Mouse (Mus musculus) frontal cortex, postnatal 14 days (tissue): ENCODE results near the gene Tacc2.
"Not testable (repeated sequence)": the region's sequence is repeated elsewhere in the genome, so short reads cannot be mapped to it uniquely, and the experiment has no call there.

Experiments
- DNase-seq, 2 experiments: peaks; one replicate each; pipeline ENCODE4 v3.0.0; 2022; ENCODE audit warnings: low spot score in 2 of 2

Gene Tacc2

DNA sequence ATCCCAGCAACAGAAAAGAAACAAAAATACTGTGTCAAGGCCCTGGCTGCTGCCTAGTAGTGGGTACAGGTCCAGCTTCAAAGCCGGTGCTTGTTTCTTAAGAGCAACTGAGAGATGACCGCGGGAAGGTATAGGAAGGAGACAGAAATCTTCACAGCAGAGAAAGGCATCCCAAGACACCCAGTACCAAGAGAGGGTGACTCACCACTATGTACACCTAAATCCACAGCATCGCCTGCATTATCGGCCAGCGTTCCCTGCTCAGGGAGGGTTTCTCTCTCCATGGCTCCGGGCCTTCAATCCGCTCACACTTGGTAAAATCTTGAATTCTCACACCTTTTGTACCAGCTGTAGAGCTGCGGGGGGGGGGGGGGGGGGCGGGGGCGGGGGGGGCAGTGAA, 4.4 kb upstream of the Tacc2 start, which contains the start of gene Nsmce4a:
Nsmce4a (minus strand) TSS at position 298 of the 400 bp plus-strand sequence.
- no peak for DNase-seq

DNA sequence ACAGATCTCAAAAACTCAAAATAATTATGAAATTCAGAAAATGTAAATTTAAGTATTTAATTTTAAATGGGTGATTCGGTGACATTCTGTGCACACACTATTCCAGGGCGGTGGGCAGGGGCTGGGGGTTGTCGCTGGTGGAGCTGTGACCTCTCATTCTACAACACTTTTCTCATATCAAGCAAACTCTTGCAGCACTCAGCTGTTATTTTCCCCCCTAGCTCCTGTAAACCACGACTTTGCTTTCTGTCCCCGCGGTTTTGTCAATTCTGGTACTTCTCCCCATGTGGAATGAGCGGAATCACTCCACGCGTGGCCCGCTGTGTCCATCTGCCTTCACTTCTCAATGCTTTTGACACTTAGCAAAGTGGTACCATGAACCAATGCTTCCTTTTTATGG, 3.5 kb upstream of the Tacc2 start:
- DNase-seq, result no peak

DNA sequence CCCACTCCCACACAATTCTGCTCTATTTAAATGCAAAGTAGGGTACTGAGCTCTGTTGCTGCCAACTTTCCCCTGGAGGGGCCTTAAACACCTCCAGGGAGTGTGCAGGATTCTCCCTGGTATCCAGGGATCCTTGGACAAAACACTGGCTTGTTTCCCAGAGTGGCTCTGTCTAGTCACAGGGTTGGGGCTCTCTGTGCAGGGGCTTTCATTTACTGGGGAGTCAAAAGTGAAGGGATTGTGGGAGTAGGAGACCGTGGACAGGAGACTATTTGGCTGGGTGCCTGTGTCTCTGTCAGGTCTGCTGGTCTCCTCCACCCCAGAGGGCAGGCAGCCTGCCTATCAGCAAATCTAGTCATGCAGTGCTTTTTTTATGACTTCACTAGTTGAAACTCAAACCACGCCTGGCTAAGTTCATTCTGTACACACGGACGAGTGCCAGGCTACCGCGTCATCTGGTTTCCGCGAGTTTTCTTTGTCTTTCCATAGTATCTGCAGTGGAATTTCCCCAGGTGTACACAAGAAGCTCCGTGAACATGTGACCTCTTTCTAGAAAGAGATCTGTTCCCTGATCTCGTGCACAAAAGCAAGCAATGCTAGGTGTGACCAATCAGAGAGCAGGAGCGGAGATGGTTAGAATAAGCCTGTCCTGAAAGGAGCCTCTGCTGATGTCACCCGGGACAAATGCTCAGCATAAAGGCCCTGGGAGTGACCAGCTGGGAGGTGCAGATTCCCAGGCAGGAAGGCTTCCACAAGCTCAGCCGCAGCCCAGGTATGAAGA, 2.8 kb upstream of the Tacc2 start:
- DNase-seq, result no peak

DNA sequence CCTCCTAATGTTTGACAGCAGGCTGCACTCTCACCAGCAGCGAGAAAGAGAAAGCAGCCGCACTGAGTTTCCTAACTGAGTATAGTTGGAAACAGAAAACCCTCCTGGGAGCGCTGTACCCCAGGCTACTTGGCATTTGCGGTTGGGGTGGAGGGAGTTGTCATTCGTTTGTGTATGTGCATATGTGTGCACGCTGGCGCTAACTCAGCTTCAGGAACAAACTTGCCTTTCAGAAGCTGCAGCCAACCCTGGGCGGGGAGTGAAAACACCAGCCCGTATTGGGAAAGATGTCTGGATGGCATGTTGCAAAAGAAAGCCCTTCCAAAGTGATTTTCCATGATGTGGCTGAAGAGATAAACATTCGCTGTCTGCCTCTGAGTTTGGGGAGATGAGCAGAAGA, 257 bp upstream of the Tacc2 start:
- DNase-seq, result no peak

DNA sequence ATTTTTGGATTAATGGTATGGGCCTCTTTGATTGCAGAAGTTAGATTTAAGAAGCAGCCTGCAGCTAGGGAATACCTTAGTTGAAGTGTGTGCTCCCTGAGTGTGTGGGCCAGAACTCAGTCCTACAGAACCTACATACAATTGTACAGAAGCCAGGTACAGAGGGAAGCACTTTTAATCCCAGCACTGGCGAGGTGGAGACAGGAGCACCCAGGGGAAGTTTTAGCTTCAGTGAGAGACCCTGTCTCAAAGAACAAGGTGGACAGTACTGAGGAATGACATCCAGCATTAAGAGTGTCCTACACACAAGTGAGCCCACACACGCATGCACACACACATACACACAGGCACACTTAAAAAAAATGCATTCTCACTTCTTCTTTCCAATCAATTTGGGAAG, 828 bp downstream of the Tacc2 start:
- DNase-seq, result no peak

DNA sequence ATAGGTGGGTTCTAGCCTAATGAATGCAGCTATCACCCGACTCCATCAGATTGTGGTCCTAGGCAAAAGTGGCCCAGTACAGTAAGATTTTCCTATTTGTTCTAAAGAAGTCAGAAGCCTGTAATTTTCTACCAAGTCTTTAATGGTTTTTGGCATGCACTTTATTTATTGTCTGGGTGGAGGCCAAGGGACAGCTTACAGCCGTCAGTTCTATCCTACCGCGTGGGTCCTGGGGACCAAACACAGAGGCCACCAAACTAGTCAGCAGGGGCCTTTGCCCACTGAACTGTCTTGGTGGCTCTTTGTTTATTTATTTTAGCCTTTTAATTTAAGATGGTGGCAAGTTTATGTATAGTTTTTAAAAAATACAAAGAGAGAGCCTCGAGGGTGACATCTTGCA, 1.4 kb downstream of the Tacc2 start:
- DNase-seq, result no peak

DNA sequence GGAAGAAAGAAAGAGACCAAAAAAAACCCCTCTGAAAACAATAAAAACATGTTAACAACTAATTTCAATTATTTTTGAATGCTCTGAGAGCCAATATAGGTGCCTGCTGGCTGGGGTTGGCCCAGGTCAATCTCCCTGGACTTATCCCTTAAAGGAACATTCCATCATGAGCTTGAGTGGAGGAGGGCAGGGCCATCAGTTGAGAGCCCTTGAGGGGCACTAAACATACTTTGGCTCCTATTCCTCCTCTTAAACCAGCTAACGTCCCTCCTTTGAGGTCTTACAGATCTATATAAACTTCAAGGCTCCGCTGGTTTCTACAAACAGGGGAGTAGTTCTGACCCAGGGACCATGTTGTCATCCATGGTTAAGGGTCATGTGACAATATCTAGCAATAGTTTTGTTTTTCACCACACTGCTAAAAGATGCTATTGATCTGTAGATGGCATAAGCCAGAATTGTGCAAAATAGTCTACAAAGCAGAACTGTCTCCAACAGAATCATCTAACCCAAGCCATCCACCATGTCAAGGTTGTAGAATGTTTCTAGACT, 9.4 kb downstream of the Tacc2 start:
- DNase-seq, result no peak

DNA sequence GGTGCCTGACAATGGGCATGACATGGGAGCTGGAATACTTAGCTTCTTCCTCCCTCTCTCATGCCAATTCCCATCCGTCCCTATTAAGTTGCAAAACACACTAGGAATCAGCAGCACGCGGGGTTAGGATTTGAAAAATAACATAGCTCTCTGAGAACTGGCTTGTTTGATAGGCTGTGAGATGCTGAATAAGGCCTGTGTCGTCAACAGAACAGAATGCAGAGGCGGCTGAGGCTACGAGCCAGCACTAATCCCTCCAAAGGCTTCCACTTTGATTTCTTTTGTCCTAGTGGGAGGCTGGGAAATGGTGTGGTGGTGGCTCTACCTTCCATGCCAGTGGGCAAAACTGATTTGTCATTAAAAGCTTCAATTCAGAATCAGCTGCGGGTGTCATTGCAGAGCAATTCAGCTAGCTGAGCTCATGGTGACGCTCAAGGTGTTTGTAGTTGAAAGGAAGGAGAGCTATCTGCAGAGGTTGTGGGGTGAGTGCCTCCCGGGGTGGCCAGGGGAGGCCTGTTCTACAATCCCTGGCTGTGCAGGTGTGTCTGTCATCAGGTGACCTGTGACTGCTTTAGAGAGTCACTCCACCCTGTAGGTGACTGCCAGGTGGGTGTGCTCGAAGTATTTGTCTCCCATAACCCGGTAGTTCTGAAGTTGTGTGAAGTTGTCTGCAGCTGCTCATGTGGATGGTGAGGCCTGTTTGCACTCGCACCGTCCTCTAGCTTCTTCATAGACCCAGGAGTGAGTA, 13.0 kb downstream of the Tacc2 start:
- DNase-seq, result no peak

DNA sequence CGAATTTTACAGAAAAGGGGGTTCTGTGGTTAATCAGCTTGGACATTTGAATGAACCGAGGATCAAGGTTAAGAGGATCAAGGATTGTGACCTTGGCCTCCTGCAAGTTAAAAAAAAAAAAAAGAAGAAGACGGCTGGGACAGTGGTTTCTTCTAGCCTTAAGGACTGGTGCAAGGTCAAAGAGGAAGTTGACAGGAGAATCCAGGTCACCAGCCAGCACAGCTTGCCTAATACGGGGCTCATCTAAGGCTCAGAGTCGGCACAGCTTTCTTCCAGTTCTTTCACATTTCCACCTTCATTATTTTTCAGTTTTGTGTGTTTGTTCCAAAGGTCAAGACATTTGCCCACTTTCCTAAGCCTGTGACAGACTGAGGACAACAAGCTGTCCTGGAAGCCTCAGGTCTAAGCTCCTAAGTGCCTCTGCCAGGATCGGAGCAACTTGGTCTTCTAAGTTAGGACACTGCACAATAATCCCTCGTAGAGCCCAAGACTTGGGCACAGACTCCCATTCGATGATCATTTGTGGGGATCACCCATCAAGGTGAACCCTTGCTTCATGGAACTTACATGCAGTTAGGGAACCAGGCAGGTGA, 13.7 kb downstream of the Tacc2 start:
- DNase-seq, result no peak

DNA sequence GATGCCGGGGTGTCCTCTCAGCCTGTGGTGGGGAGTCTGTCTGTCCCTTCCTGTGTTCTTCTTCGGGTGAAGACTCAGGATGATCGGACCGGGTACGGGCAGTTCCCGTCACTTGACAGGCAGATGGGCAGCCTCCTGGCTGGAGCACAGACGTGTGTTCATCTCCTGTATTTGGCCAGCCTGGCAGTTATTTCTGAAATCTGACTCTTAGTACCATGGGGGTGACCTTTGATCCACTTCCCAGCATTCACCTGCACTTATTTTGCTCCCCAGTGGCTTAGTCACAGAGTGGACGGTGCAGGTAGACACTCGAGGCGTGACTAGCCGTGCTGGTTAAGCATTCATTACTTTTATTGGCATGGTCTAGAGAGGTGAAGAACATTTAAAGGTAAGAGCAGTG, 15.7 kb downstream of the Tacc2 start:
- DNase-seq, result not testable (repeated sequence)

DNA sequence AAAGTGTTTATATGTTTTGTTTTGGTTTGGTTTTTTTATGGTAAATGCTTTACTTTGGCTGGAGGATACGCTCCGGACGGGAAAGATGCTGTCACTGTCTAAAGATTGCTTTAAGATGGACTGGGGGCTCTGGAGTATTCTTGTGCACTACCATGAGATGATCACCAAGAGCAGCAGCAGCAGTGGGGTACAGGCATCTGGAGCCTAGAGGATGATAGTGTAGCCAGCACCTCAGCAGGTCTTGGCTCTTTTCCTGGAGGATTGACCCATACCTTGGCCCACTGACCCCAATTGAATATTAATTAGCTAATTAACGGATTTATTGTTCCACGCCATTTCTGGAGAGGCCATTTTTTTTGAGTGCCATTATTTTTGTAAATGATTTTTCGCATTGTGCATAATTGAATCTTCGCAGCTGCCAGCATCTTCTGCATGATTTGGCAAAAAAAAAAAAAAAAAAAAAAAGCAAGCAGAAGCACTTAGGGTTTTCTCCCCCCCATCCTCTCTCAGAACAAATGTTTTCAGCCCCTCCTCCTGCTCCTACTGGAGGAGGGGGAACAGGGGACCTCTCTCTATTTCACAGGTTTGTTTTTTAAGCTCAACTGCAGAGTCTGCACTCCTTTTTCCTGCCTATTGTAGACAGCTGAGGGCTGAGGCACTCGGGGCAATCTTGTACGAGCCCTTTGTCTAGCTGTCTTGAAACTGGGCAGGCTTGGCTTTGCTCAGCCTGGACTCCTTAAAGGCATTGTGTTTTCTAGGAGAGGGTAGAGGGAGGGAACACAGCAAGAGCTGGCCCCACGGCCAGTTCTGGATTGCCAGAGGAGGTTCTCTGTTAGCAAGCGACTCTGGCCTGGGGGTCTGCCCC, 16.4 kb downstream of the Tacc2 start:
- DNase-seq, result not testable (repeated sequence)

DNA sequence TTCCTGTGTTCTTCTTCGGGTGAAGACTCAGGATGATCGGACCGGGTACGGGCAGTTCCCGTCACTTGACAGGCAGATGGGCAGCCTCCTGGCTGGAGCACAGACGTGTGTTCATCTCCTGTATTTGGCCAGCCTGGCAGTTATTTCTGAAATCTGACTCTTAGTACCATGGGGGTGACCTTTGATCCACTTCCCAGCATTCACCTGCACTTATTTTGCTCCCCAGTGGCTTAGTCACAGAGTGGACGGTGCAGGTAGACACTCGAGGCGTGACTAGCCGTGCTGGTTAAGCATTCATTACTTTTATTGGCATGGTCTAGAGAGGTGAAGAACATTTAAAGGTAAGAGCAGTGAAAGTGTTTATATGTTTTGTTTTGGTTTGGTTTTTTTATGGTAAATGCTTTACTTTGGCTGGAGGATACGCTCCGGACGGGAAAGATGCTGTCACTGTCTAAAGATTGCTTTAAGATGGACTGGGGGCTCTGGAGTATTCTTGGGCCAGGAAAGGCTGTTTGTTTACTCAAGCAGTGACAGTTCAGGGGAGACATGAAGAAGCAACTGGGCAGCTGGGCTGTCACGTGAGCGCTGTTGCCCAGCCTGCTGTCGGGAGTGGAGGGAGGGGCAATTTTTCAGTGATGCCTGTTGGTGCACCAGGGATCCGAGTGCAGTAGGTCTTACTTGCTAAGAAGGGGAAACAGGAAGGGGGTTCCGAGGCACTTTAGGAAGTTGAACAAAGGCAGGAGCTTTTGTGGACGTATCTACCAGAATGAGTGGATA, 19.0 kb downstream of the Tacc2 start:
- not testable (repeated sequence) for DNase-seq

DNA sequence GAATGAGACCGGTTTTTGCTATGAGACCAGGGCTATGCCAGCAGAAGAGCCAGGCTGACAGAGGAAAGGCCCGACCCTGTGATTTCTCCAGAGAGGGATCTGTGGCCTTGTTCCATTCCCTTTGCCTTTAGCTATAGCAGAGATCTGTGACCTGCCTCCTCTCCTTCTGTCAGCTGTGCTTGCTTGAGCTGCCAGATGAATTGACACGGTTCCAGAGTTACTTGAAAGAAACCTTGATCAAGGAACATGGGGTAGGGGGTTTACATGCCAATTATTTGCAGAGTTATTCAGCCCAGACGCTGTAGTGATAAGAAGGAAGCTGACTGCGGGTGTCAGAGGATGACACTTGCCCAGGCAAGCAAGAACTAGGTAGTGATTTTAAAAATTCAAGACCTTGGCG, 20.3 kb downstream of the Tacc2 start:
- DNase-seq, result no peak

DNA sequence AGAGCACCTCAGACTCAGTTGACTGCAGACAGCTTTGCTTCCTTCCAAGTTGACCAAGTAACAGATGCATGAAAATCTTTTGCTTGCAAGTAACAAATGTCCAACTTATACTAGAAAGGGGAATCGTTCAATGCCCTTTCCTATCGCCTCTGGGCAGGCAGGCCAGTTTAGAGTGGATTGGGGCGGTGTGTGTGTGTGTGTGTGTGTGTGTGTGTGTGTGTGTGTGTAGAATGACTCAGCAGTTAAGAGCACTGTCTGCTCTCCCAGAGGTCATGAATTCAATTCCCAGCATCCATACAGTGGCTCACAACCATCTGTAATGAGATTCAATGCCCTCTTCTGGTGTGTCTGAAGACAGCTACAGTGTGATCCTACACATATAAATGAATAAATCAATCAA, 22.8 kb downstream of the Tacc2 start:
- DNase-seq, result no peak

DNA sequence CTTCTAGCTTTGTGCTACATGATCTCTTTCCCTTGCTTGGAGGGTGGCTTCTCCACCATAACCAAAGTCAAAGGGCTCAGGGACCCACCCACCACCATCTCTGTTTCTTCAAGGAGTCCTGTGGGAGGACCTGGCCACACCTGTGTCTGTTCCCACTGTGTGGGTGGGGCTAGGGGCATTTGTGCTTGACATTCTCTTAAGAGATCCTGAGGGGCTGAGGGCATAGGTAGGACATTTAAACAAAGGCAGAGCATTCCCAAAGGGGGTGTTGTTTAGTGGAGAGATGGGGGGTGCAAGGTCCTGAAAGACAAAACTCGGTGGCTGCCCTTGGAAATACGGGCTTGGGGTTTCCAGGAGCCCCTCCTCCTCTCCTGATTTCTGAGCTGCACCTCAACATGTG, 23.3 kb downstream of the Tacc2 start:
- no peak for DNase-seq

DNA sequence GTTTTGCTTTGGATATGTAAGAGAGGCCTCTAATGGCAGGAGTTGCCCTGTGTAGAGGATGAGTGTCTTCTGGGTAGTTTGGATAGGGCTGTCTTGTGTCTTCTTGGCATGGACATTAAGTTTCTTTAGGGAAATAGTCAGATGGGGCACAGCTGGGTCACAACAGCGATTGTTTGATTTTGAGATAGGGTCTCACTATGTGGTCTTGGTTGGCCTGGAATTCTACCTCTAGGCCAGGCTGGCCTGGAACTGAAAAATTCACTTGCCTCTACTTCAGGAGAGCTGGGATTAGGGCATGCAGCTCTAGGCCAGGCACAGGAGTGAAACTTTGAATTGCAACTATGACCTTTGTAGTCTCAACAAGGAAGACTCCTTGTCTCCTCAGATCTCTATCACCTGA, 25.6 kb downstream of the Tacc2 start:
- DNase-seq, result no peak

DNA sequence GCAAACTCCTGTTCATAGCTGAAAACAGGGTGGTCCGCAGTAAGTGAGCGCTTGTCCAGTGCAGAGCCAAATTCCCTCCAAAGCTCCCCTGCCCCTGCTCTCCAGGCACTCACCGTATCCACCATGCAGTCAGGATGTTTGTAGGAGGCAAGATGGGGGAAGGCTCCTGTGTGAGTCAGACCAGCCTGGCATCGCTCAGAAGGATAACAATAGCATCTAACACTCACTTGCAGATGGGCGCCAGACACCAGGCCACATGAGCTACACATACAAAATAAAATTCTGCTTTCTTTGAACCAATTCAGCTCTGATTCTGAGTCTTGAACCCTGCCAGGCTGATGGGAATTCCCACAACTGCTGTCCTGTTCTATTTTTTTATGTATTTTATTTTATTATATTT, 26.3 kb downstream of the Tacc2 start:
- DNase-seq, result peak in 1 of 2 experiments; percentile 23

DNA sequence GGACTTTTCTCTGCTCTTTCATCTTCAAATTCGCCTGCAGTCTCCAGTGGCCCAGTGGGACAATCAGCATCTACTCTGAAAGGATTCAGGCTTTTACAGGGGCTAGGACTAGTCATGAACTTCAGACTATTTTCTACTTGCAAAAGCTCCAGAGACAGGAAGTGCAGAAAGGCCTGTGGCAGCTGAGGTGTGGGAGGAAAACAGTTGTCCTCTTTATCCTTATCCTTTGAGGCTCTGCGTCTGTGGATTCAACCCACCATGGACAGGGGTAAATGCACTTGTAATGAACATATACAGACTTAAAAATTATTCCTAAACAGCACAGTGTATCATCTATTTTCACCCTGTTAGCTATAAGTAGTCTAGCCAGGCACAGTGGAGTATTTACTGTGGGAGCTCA, 27.2 kb downstream of the Tacc2 start:
- no peak for DNase-seq

DNA sequence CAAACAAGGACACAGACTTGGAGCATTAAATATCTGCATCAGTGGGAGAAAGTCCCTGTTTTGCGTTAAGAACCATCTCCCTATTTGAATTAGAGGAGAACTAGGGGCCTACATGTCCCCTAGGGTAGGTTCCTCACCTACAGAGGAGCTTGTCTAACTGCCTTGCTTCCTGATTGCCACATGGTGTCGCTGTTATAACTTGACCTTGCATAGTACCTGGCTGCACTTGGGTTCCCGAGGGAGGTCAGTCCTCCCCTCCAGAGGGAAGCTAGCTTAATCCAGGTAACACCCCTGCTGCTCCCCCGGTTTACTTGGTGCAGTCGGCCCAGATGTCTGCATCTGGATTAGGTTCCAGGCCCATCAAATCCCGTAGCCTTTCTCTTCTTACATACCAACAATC, 27.9 kb downstream of the Tacc2 start:
- no peak for DNase-seq

DNA sequence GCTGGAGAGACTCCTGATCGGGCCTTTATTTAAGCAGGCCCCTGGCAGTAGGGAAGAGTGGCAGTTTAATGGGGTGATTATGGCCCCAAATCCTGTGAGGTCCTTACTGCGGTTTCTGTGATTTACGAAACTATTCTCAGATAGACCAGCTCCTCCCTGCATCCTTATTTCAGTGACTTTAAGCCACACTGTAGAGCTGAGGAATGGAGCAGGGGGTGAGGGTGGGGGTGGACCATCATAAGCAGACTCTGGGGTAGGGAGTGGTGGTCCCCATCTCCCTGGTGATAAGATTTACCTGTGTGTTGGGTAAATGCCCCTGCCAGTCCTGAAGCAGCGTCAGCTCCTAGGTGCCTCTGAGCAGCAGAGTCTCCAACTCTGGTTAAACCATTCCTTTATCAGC, 29.7 kb downstream of the Tacc2 start:
- no peak for DNase-seq

DNA sequence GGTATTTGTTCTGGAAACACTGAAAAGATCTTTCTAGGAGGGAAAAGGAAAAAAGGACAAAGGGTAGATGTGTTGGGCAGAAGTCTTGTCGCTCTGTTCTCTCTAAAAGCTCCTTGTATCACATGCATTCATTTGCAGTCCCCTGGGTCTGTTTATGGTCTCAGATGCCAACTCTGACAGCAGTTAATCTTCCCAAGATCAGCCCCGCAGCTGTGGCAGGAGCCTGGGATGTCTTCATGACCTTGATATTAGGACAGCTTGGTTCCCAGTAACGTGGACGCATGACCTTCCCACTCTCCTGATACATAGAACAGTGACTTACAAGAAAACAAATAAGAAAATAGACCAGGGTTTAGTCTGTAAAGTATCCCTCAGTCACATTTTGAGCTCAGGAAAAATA, 36.7 kb downstream of the Tacc2 start:
- DNase-seq, result no peak
